Mouse (Mus musculus): ENCODE data around the gene Olfr1391. TPM values are rescaled to one million over a fixed set of nuclear protein-coding genes. Genes with fewer than 3 reads are reported as not detected.

Olfr1391 gene
- polyA plus RNA-seq, 1 experiment = not detected

DNA sequence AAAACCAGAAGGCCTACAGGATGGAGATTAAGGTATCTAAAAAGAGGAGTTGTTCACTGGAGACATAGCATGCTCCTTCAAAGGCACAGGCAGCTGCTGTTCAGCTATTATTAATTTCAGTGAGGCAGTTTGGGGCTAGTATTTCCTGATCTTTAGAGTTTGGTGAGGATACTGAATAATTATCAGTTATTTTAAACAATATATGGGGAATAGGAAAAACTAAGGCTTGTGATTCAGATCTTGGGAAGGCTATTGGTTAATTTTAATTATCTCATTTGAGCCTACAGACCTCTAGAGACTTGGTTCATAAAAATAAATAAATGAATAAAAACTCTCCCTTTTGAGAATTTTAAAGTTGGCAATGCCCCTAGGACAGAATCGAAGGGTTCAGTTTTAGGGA lies 12.3 kb downstream of the Olfr1391 start, which contains the start of gene Olfr1390:
Gene Olfr1390 (plus strand): TSS at position 301 of the 400 bp plus-strand sequence.
- Histone ChIP-seq H3K4me1 (ENCODE audit: control insufficient read depth, insufficient read depth, low read length) (no peaks in the 10 kb centered on the region), H3K27ac (ENCODE audit: insufficient read depth, low read length) (no peak within 1 kb of the TSS), H3K4me3 (ENCODE audit: insufficient read depth, low read length) (no peak within 1 kb of the TSS)
- TF ChIP-seq POLR2A (IDR thresholded peaks at IDR 0.05; ENCODE audit: low read depth, low read length) = no peak
- TF ChIP-seq CTCF (IDR thresholded peaks at IDR 0.05; ENCODE audit: borderline replicate concordance, insufficient read depth, low read length) = no peak

GRCm38 (mm10) chr11:49337150-49337832 lies 14.7 kb downstream of the Olfr1391 start:
- no peaks in the 10 kb centered on the region for H3K4me1 ChIP-seq (ENCODE audit: control insufficient read depth, insufficient read depth, low read length)
- TF ChIP-seq POLR2A (IDR thresholded peaks at IDR 0.05; ENCODE audit: low read depth, low read length) (no peak), CTCF (IDR thresholded peaks at IDR 0.05; ENCODE audit: borderline replicate concordance, insufficient read depth, low read length) (no peak)
- H3K27ac ChIP-seq (ENCODE audit: insufficient read depth, low read length) = no peak overlapping the region; the same call in 1 of the 2 replicates
- H3K4me3 ChIP-seq (ENCODE audit: insufficient read depth, low read length) = no peak overlapping the region

Other genes starting within 250 kb of the Olfr1391 start
- gene Ifi47, start 246.2 kb upstream of the Olfr1391 start, polyA plus RNA-seq (2011; ENCODE audit: insufficient read length, low read depth, missing spikeins) = 4.8 and 7.6 TPM in 2 replicates
- not detected in 2 replicates for gene Olfr1396, start 207.9 kb upstream of the Olfr1391 start, polyA plus RNA-seq (2011; ENCODE audit: insufficient read length, low read depth, missing spikeins)
- gene Olfr1395, start 180.5 kb upstream of the Olfr1391 start, polyA plus RNA-seq (2011; ENCODE audit: insufficient read length, low read depth, missing spikeins) = not detected in 2 replicates
- not detected in 2 replicates for gene Olfr1394, start 168.4 kb upstream of the Olfr1391 start, polyA plus RNA-seq (2011; ENCODE audit: insufficient read length, low read depth, missing spikeins)
- gene Btnl9, start 135.6 kb upstream of the Olfr1391 start, polyA plus RNA-seq (2011; ENCODE audit: insufficient read length, low read depth, missing spikeins) = not detected in 2 replicates
- 48.0 and 66.0 TPM in 2 replicates for gene Zfp62, start 119.5 kb upstream of the Olfr1391 start, polyA plus RNA-seq (2011; ENCODE audit: insufficient read length, low read depth, missing spikeins)
- 79.0 and 92.6 TPM in 2 replicates for gene Mgat1, start 78.6 kb upstream of the Olfr1391 start, polyA plus RNA-seq (2011; ENCODE audit: insufficient read length, low read depth, missing spikeins)
- 0.23 TPM in 1 of 2 replicates, not detected in the other for gene Olfr1393, start 44.4 kb upstream of the Olfr1391 start, polyA plus RNA-seq (2011; ENCODE audit: insufficient read length, low read depth, missing spikeins)
- not detected in 2 replicates for gene Olfr1392, start 37.5 kb upstream of the Olfr1391 start, polyA plus RNA-seq (2011; ENCODE audit: insufficient read length, low read depth, missing spikeins)
- gene Olfr10, start 18.0 kb upstream of the Olfr1391 start, polyA plus RNA-seq (2011; ENCODE audit: insufficient read length, low read depth, missing spikeins) = not detected in 2 replicates
- not detected in 2 replicates for gene Olfr1390, start 12.4 kb downstream of the Olfr1391 start, polyA plus RNA-seq (2011; ENCODE audit: insufficient read length, low read depth, missing spikeins)
- gene Olfr1389, start 100.3 kb downstream of the Olfr1391 start, polyA plus RNA-seq (2011; ENCODE audit: insufficient read length, low read depth, missing spikeins) = not detected in 2 replicates
- gene Olfr1388, start 113.9 kb downstream of the Olfr1391 start, polyA plus RNA-seq (2011; ENCODE audit: insufficient read length, low read depth, missing spikeins) = not detected in 2 replicates
- not detected in 2 replicates for gene Olfr1387, start 132.6 kb downstream of the Olfr1391 start, polyA plus RNA-seq (2011; ENCODE audit: insufficient read length, low read depth, missing spikeins)
- not detected in 2 replicates for gene Olfr1386, start 142.3 kb downstream of the Olfr1391 start, polyA plus RNA-seq (2011; ENCODE audit: insufficient read length, low read depth, missing spikeins)
- not detected in 2 replicates for gene Olfr1385, start 166.3 kb downstream of the Olfr1391 start, polyA plus RNA-seq (2011; ENCODE audit: insufficient read length, low read depth, missing spikeins)
- not detected in 2 replicates for gene Olfr1384, start 184.0 kb downstream of the Olfr1391 start, polyA plus RNA-seq (2011; ENCODE audit: insufficient read length, low read depth, missing spikeins)
- gene Olfr1383, start 196.9 kb downstream of the Olfr1391 start, polyA plus RNA-seq (2011; ENCODE audit: insufficient read length, low read depth, missing spikeins) = not detected in 2 replicates
- gene Olfr1382, start 205.5 kb downstream of the Olfr1391 start, polyA plus RNA-seq (2011; ENCODE audit: insufficient read length, low read depth, missing spikeins) = not detected in 2 replicates
- not detected in 2 replicates for gene Olfr1381, start 220.7 kb downstream of the Olfr1391 start, polyA plus RNA-seq (2011; ENCODE audit: insufficient read length, low read depth, missing spikeins)
- gene Olfr1380, start 234.1 kb downstream of the Olfr1391 start, polyA plus RNA-seq (2011; ENCODE audit: insufficient read length, low read depth, missing spikeins) = not detected in 2 replicates

Data from embryonic fibroblast, embryonic 13.5 days (primary cell).